Mouse (Mus musculus) CH12.LX (cell line): ENCODE data around the gene Zfp575. TPM values are rescaled to one million over a fixed set of nuclear protein-coding genes. Genes with fewer than 3 reads are reported as not detected.

Experiments
- DNase-seq: peaks from one replicate; pipeline ENCODE4 v3.0.0-alpha.2; 2013; ENCODE audit errors: extremely low read depth
- H3K27ac ChIP-seq: 2 replicates; pipeline ENCODE4 v1.5.1; 2012; ENCODE audit warnings: low read depth, mild to moderate bottlenecking, control low read depth, moderate library complexity; ENCODE audit not compliant: insufficient read depth
- H3K27me3 ChIP-seq: replicated peaks from 2 replicates; pipeline ENCODE3; 2012; ENCODE audit warnings: inconsistent platforms
- H3K36me3 ChIP-seq, 2 experiments: replicated peaks in 1 of 2; 2 replicates each; pipeline versions ENCODE3 to v1.6.1; 2012; ENCODE audit warnings: inconsistent platforms in 1 of 2, low read length in 1 of 2, mild to moderate bottlenecking in 1 of 2, mixed read lengths in 1 of 2, moderate library complexity in 1 of 2; ENCODE audit not compliant: control insufficient read depth in 1 of 2, insufficient read depth in 1 of 2
- H3K4me1 ChIP-seq, 2 experiments: 2 replicates each; pipeline ENCODE4 v1.6.1; 2012; ENCODE audit warnings: inconsistent platforms in 1 of 2, moderate library complexity in 1 of 2; ENCODE audit not compliant: insufficient read depth in 2 of 2, control insufficient read depth in 1 of 2
- H3K4me2 ChIP-seq: 2 replicates; pipeline ENCODE4 v1.6.1; 2012; ENCODE audit warnings: low read depth, mild to moderate bottlenecking, control low read depth; ENCODE audit not compliant: poor library complexity, insufficient read depth, severe bottlenecking
- H3K4me3 ChIP-seq, 3 experiments: fragments of 150-350 bp in 1 of 3; sonication (generic) in 1 of 3; replicated peaks in 1 of 3; 2 replicates each; pipeline versions ENCODE3 to v1.5.1; 2011 to 2012; ENCODE audit warnings: low read depth in 2 of 3, low read length in 2 of 3, mild to moderate bottlenecking in 2 of 3, moderate library complexity in 2 of 3, control low read depth in 1 of 3, improper control_type of control experiment in 1 of 3, inconsistent platforms in 1 of 3, mixed read lengths in 1 of 3; ENCODE audit not compliant: poor library complexity in 1 of 3
- H3K79me2 ChIP-seq: replicated peaks from 2 replicates; pipeline ENCODE4 v1.6.1; 2012; ENCODE audit warnings: mild to moderate bottlenecking, moderate library complexity; ENCODE audit not compliant: control insufficient read depth, poor library complexity, insufficient read depth, severe bottlenecking; ENCODE audit errors: extremely low read depth
- H3K9ac ChIP-seq: 2 replicates; pipeline ENCODE4 v1.6.1; 2012; ENCODE audit warnings: low read depth, mild to moderate bottlenecking, control low read depth, moderate library complexity; ENCODE audit not compliant: insufficient read depth
- H3K9me3 ChIP-seq: replicated peaks from 2 replicates; pipeline ENCODE3; 2012; ENCODE audit warnings: low read length, inconsistent platforms, mixed read lengths
- BHLHE40 ChIP-seq: IDR thresholded peaks from 2 replicates; pipeline ENCODE4 v1.6.1; 2011; ENCODE audit warnings: mild to moderate bottlenecking, low read depth, low read length, improper control_type of control experiment
- CHD2 ChIP-seq: IDR thresholded peaks from 2 replicates; pipeline ENCODE4 v1.6.1; 2011; ENCODE audit warnings: low read length, improper control_type of control experiment
- CTCF ChIP-seq, 2 experiments: IDR thresholded peaks in 1 of 2; conservative IDR thresholded peaks in 1 of 2; 2 replicates each; pipeline ENCODE4 v1.5.1; 2011 to 2012; ENCODE audit warnings: low read depth in 2 of 2, low read length in 2 of 2, improper control_type of control experiment in 1 of 2, inconsistent platforms in 1 of 2, mild to moderate bottlenecking in 1 of 2, moderate library complexity in 1 of 2
- ELF1 ChIP-seq: IDR thresholded peaks from 2 replicates; pipeline ENCODE4 v1.6.1; 2014; ENCODE audit warnings: low read depth, mild to moderate bottlenecking, inconsistent platforms, low read length, improper control_type of control experiment
- EP300 ChIP-seq: IDR thresholded peaks from 2 replicates; pipeline ENCODE4 v1.6.1; 2011; ENCODE audit warnings: low read length, improper control_type of control experiment
- ETS1 ChIP-seq: conservative IDR thresholded peaks from 2 replicates; pipeline ENCODE4 v1.6.1; 2012; ENCODE audit warnings: low read depth, mild to moderate bottlenecking, inconsistent platforms, low read length, improper control_type of control experiment, moderate library complexity
- GABPA ChIP-seq: IDR thresholded peaks from 2 replicates; pipeline ENCODE4 v1.6.1; 2012; ENCODE audit warnings: low read depth, low read length, improper control_type of control experiment, inconsistent platforms; ENCODE audit not compliant: insufficient replicate concordance
- HCFC1 ChIP-seq: IDR thresholded peaks from 2 replicates; pipeline ENCODE4 v1.6.1; 2012; ENCODE audit warnings: low read depth, mild to moderate bottlenecking, inconsistent platforms, low read length, improper control_type of control experiment
- IRF4 ChIP-seq: IDR thresholded peaks from 2 replicates; pipeline ENCODE4 v1.6.1; 2014; ENCODE audit warnings: low read depth, mild to moderate bottlenecking, inconsistent platforms, low read length, improper control_type of control experiment
- MAFK ChIP-seq: IDR thresholded peaks from 2 replicates; pipeline ENCODE4 v1.6.1; 2011; ENCODE audit warnings: low read length, improper control_type of control experiment; ENCODE audit not compliant: insufficient replicate concordance
- MXI1 ChIP-seq: IDR thresholded peaks from 2 replicates; pipeline ENCODE4 v1.6.1; 2011; ENCODE audit warnings: mild to moderate bottlenecking, low read depth, low read length, improper control_type of control experiment
- MYC ChIP-seq: IDR thresholded peaks from 2 replicates; pipeline ENCODE4 v1.6.1; 2011; ENCODE audit warnings: low read depth, mild to moderate bottlenecking, improper control_type of control experiment, low read length
- NELFE ChIP-seq: IDR thresholded peaks from 2 replicates; pipeline ENCODE4 v1.6.1; 2011; ENCODE audit warnings: low read depth, low read length, improper control_type of control experiment
- NRF1 ChIP-seq: IDR thresholded peaks from 2 replicates; pipeline ENCODE4 v1.6.1; 2014; ENCODE audit warnings: low read depth, mild to moderate bottlenecking, inconsistent platforms, low read length, improper control_type of control experiment, moderate library complexity
- PAX5 ChIP-seq: IDR thresholded peaks from 2 replicates; pipeline ENCODE4 v1.6.1; 2012; ENCODE audit warnings: low read length, inconsistent platforms, mixed read lengths
- POLR2A ChIP-seq: IDR thresholded peaks from 2 replicates; pipeline ENCODE4 v1.6.1; 2011; ENCODE audit warnings: low read depth, mild to moderate bottlenecking, improper control_type of control experiment, low read length
- POLR2AphosphoS2 ChIP-seq: IDR thresholded peaks from 2 replicates; pipeline ENCODE4 v1.6.1; 2011; ENCODE audit warnings: low read depth, low read length, improper control_type of control experiment
- SMC3 ChIP-seq: IDR thresholded peaks from 2 replicates; pipeline ENCODE4 v1.6.1; 2011; ENCODE audit warnings: low read depth, low read length, improper control_type of control experiment
- TCF12 ChIP-seq: IDR thresholded peaks from 2 replicates; pipeline ENCODE4 v1.6.1; 2014; ENCODE audit warnings: low read depth, mild to moderate bottlenecking, inconsistent platforms, low read length, improper control_type of control experiment
- USF1 ChIP-seq: IDR thresholded peaks from 2 replicates; pipeline ENCODE4 v1.6.1; 2014; ENCODE audit warnings: low read depth, mild to moderate bottlenecking, inconsistent platforms, low read length, improper control_type of control experiment
- ZC3H11A ChIP-seq: IDR thresholded peaks from 2 replicates; pipeline ENCODE4 v1.6.1; 2012; ENCODE audit warnings: low read depth, mild to moderate bottlenecking, inconsistent platforms, low read length, improper control_type of control experiment
- ZMIZ1 ChIP-seq: IDR thresholded peaks from 2 replicates; pipeline ENCODE4 v1.6.1; 2012; ENCODE audit warnings: low read depth, mild to moderate bottlenecking, inconsistent platforms, low read length, improper control_type of control experiment
- ZNF384 ChIP-seq: IDR thresholded peaks from 2 replicates; pipeline ENCODE4 v1.6.1; 2012; ENCODE audit warnings: low read depth, low read length, improper control_type of control experiment, inconsistent platforms
- dilution Hi-C: fragments of 300-500 bp; cut with MboI; formaldehyde crosslinking; loops from 2 replicates; pipeline ENCODE4 v1.14.3; 2020; ENCODE audit warnings: low sequenced_read_pairs; ENCODE audit not compliant: extremely low pct_unique_long_range_greater_than_20kb, extremely low pct_ligation_motif_present
- in situ Hi-C: fragments of 300-500 bp; cut with MboI; formaldehyde crosslinking; loops from 3 replicates; pipeline ENCODE4 v1.14.3; 2019; ENCODE audit warnings: low sequenced_read_pairs, low pct_ligation_motif_present, low pct_unique_long_range_greater_than_20kb, mixed read lengths
- polyA plus RNA-seq: library from polyadenylated mRNA; unstranded; fragments of >175 nt; gene quantifications from 2 replicates; pipeline ENCODE4 v1.2.1, GENCODE M21; 2012; ENCODE audit warnings: low read depth; ENCODE audit not compliant: insufficient read length
- total RNA-seq, 2 experiments: library from RNA; depleted of rRNA; stranded (reverse); fragments of 300-350 nt in 1 of 2; fragments of >200 nt in 1 of 2; gene quantifications; 2 replicates each; pipeline ENCODE4 v1.2.3; 2012 to 2014

Zfp575 gene
- total and polyA plus RNA-seq, 3 experiments: 0.09 to 0.81 (median 0.14) TPM

- Histone ChIP-seq H3K4me3 (peak overlapping the region; percentile 58 to 69 (median 66)), H3K4me2 (peak overlapping the region; percentile 31), H3K79me2 (no peaks in the 10 kb centered on the region), H3K9ac (peak overlapping the region; percentile 44), H3K27me3 (no peaks in the 10 kb centered on the region), H3K9me3 (no peaks in the 10 kb centered on the region)
- in situ Hi-C loops: loop anchor here (10.0 kb wide), 1 partner anchor 59 kb away; the partner anchor contains the start of gene Irgq
- peak; percentile 62 for DNase-seq
- TF ChIP-seq MAFK (no peak), MXI1 (peak; percentile 8; the same call in 1 of the 2 replicates), GABPA (no peak), SMC3 (peak; percentile 6; the same call in 1 of the 2 replicates), IRF4 (no peak), ETS1 (no peak), NRF1 (0 out of 2 replicates have a peak, but pooled peaks have one; percentile 7), CTCF (conservative IDR thresholded peaks at IDR 0.05 in 1 of 2, IDR thresholded peaks at IDR 0.05 in 1 of 2; ENCODE audit: low read depth in 2 of 2, low read length in 2 of 2) (no peak), ZNF384 (no peak), HCFC1 (peak; percentile 31; the same call in 1 of the 2 replicates), CHD2 (no peak), POLR2AphosphoS2 (peak; percentile 32; the same call in 1 of the 2 replicates), NELFE (peak; percentile 60), EP300 (no peak), ZMIZ1 (peak; percentile 61; the same call in 1 of the 2 replicates), MYC (no peak), POLR2A (peak; percentile 88), ELF1 (peak; percentile 77), USF1 (no peak), BHLHE40 (no peak), TCF12 (peak; percentile 56; the same call in 1 of the 2 replicates), ZC3H11A (no peak), PAX5 (no peak)
- TF ChIP-seq, all 38 proteins: peak for 10
- dilution Hi-C loops: no loop called here
- Histone ChIP-seq H3K36me3 (peaks cover 0 to 22% of the 10 kb centered on the region in 2 experiments), H3K4me1 (peaks cover 6 to 37% of the 10 kb centered on the region in 2 experiments), H3K27ac (no peak overlapping the region)
Observed at GRCm38 (mm10) chr7:24593621-24594308, 6.3 kb upstream of the Zfp575 start.
